Mouse (Mus musculus): Measurements from ENCODE around the gene Rhou.

Gene Rhou

GRCm38 (mm10) chr8:123648245-123649170 lies 5.2 kb upstream of the Rhou start:
- in situ Hi-C loops (cut with MboI; ENCODE audit: low sequenced_read_pairs) = no loop called here

GRCm38 (mm10) chr8:123649483-123649882 lies 4.2 kb upstream of the Rhou start:
- in situ Hi-C loops (cut with MboI; ENCODE audit: low sequenced_read_pairs) = no loop called here

- in situ Hi-C loops (cut with MboI; ENCODE audit: low sequenced_read_pairs) = loop anchor here (10.0 kb wide), 1 partner anchor 113 kb away; no protein-coding TSS in a partner anchor
Measured at GRCm38 (mm10) chr8:123651390-123652098, 2.2 kb upstream of the Rhou start.

GRCm38 (mm10) chr8:123652641-123653040 lies 1.1 kb upstream of the Rhou start:
- in situ Hi-C loops (cut with MboI; ENCODE audit: low sequenced_read_pairs) = loop anchor here (10.0 kb wide), 1 partner anchor 112 kb away; no protein-coding TSS in a partner anchor

GRCm38 (mm10) chr8:123653994-123654569 lies 353 bp downstream of the Rhou start:
- in situ Hi-C loops (cut with MboI; ENCODE audit: low sequenced_read_pairs) = loop anchor here (10.0 kb wide), 1 partner anchor 111 kb away; no protein-coding TSS in a partner anchor

- in situ Hi-C loops (cut with MboI; ENCODE audit: low sequenced_read_pairs) = loop anchor here (10.0 kb wide), 1 partner anchor 110 kb away; no protein-coding TSS in a partner anchor
Measured at GRCm38 (mm10) chr8:123654763-123655162, 1.0 kb downstream of the Rhou start.

- in situ Hi-C loops (cut with MboI; ENCODE audit: low sequenced_read_pairs) = loop anchor here (10.0 kb wide), 1 partner anchor 109 kb away; no protein-coding TSS in a partner anchor
Measured at GRCm38 (mm10) chr8:123655351-123655779, 1.6 kb downstream of the Rhou start.

- in situ Hi-C loops (cut with MboI; ENCODE audit: low sequenced_read_pairs) = loop anchor here (10.0 kb wide), 1 partner anchor 107 kb away; no protein-coding TSS in a partner anchor
Measured at GRCm38 (mm10) chr8:123657826-123658225, 4.1 kb downstream of the Rhou start.

- in situ Hi-C loops (cut with MboI; ENCODE audit: low sequenced_read_pairs) = loop anchor here (10.0 kb wide), 1 partner anchor 105 kb away; no protein-coding TSS in a partner anchor
Measured at GRCm38 (mm10) chr8:123659469-123660057, 5.8 kb downstream of the Rhou start.

GRCm38 (mm10) chr8:123661515-123661914 lies 7.8 kb downstream of the Rhou start:
- in situ Hi-C loops (cut with MboI; ENCODE audit: low sequenced_read_pairs) = no loop called here

- in situ Hi-C loops (cut with MboI; ENCODE audit: low sequenced_read_pairs) = no loop called here
Measured at GRCm38 (mm10) chr8:123665580-123665979, 11.9 kb downstream of the Rhou start.

- in situ Hi-C loops (cut with MboI; ENCODE audit: low sequenced_read_pairs) = no loop called here
Measured at GRCm38 (mm10) chr8:123666832-123667231, 13.1 kb downstream of the Rhou start.

- in situ Hi-C loops (cut with MboI; ENCODE audit: low sequenced_read_pairs) = no loop called here
Measured at GRCm38 (mm10) chr8:123668681-123669080, 15.0 kb downstream of the Rhou start.

GRCm38 (mm10) chr8:123670766-123671165 lies 17.0 kb downstream of the Rhou start:
- in situ Hi-C loops (cut with MboI; ENCODE audit: low sequenced_read_pairs) = no loop called here

- in situ Hi-C loops (cut with MboI; ENCODE audit: low sequenced_read_pairs) = no loop called here
Measured at GRCm38 (mm10) chr8:123671454-123671853, 17.7 kb downstream of the Rhou start.

GRCm38 (mm10) chr8:123672648-123673047 lies 18.9 kb downstream of the Rhou start:
- in situ Hi-C loops (cut with MboI; ENCODE audit: low sequenced_read_pairs) = no loop called here

- in situ Hi-C loops (cut with MboI; ENCODE audit: low sequenced_read_pairs) = no loop called here
Measured at GRCm38 (mm10) chr8:123675611-123676010, 21.9 kb downstream of the Rhou start.

- in situ Hi-C loops (cut with MboI; ENCODE audit: low sequenced_read_pairs) = no loop called here
Measured at GRCm38 (mm10) chr8:123678390-123678789, 24.7 kb downstream of the Rhou start.

GRCm38 (mm10) chr8:123682073-123682761 lies 28.5 kb downstream of the Rhou start:
- in situ Hi-C loops (cut with MboI; ENCODE audit: low sequenced_read_pairs) = no loop called here

- in situ Hi-C loops (cut with MboI; ENCODE audit: low sequenced_read_pairs) = no loop called here
Measured at GRCm38 (mm10) chr8:123683321-123683720, 29.6 kb downstream of the Rhou start.
